9 mouse cellular contexts compared by ENCODE assay signal in the genomic region with DNA sequence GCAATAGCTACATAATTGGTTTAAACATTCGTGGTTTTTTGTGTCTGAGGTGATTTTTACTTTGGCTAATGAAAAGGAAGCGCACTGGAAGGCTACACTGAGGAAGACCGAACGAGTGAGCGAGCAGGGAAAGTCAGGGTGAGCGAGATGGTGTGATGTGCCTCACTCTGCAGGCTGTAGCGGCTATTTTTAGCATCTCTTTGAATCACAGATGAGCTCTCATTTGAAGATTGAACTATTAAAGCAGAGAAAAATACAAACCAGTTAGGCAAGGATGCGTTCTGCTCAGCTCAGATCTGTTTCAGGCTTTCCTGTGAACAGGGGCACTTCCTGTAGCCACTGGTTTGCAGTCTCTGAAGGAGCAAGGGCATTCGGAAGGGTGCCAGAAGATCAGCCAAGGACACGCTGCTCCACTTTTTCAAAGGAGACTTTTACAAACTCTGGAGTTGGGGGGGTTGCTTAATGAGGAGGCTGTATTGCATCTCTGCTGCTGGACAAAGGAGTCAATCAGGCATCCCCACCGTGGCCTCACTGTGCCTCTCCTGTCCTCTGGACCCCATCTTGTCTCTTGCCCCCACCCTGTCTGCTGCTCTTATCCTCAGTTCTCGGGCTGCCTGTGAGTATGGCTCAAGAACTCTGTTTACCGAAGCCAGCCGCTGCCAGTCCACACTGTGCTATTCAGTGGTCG. TPM values are rescaled to one million over a fixed set of nuclear protein-coding genes. Genes with fewer than 3 reads are reported as not detected.
DNase-seq lines count a peak whose midpoint lies in the region; ATAC-seq and TF ChIP-seq lines count a peak whose summit lies in the region.
"Had no signal": no experiment of that assay in that cellular context is flagged by ENCODE, and none has a peak within 500 bp of the region (broad histone marks: within the 10 kb centered on the region; RNA-seq: fewer than 3 reads in every experiment).

No protein-coding gene starts in this region.

- 53% methylated on average over 15 of the region's 15 CpGs for WGBS in cerebellum, adult 2 months
- WGBS in heart, embryonic 12.5 days = 60% methylated on average over 15 of the region's 15 CpGs

- peaks cover 22% of the 10 kb centered on the region for H3K4me1 ChIP-seq in cerebellum, adult 2 months (ENCODE audit: control insufficient read depth, insufficient read depth, low read length)
- H3K4me1 ChIP-seq in cortical plate, adult 2 months (ENCODE audit: control insufficient read depth, insufficient read depth, low read length) = peaks cover 35% of the 10 kb centered on the region
- H3K4me1 ChIP-seq in heart, embryonic 12.5 days (replicated peaks) = peaks cover 10% of the 10 kb centered on the region; the same call in 1 of the 2 replicates

- TF ChIP-seq CTCF in cerebellum, adult 2 months (IDR thresholded peaks at IDR 0.05; ENCODE audit: borderline replicate concordance, insufficient read depth, low read depth, low read length) = no peak
- TF ChIP-seq CTCF in cortical plate, adult 2 months (IDR thresholded peaks at IDR 0.05; ENCODE audit: extremely low read depth, insufficient read depth, low read length) = no peak

- ATAC-seq in heart, embryonic 12.5 days (ENCODE audit: insufficient number of reproducible peaks, low FRiP score) = no peak

- no peak overlapping the region for H3K9ac ChIP-seq in heart, embryonic 12.5 days
- H3K9ac ChIP-seq: heart, embryonic 15.5 days had no signal

- DNase-seq in cerebellum, adult 2 months = peak; percentile 35 to 69
- DNase-seq in cerebellum, postnatal 36 days = no peak
- DNase-seq in kidney, adult 9 months = peak; percentile 49
- DNase-seq in lung, postnatal 36 days = peak; percentile 74
- peak; percentile 69 for DNase-seq in testis, postnatal 10 days (ENCODE audit: low spot score)
- no peak for DNase-seq in gastrocnemius, postnatal 10 days

- H3K4me2 ChIP-seq in heart, embryonic 12.5 days = no peak overlapping the region
- H3K4me2 ChIP-seq: heart, embryonic 15.5 days had no signal

- no peak for TF ChIP-seq POLR2A in cerebellum, adult 2 months (IDR thresholded peaks at IDR 0.05; ENCODE audit: borderline replicate concordance, insufficient read depth, low read length)
- TF ChIP-seq POLR2A in cortical plate, adult 2 months (IDR thresholded peaks at IDR 0.05; ENCODE audit: extremely low read depth, insufficient read depth, low read length) = no peak

- H3K36me3 ChIP-seq in heart, embryonic 12.5 days = no peaks in the 10 kb centered on the region
- H3K36me3 ChIP-seq: heart, embryonic 15.5 days had no signal

- no peaks in the 10 kb centered on the region for H3K27me3 ChIP-seq in cerebellum, adult 2 months (ENCODE audit: control insufficient read depth, insufficient read depth, low read length)
- peaks cover 73% of the 10 kb centered on the region for H3K27me3 ChIP-seq in heart, embryonic 12.5 days (replicated peaks)

- H3K4me3 ChIP-seq in cerebellum, adult 2 months (replicated peaks; ENCODE audit: insufficient read depth, low read depth, low read length) = no peak overlapping the region
- H3K4me3 ChIP-seq in cortical plate, adult 2 months (ENCODE audit: insufficient read depth, low read length) = no peak overlapping the region
- H3K4me3 ChIP-seq in heart, embryonic 12.5 days = no peak overlapping the region
- H3K4me3 ChIP-seq: heart, embryonic 15.5 days had no signal

- no peak overlapping the region for H3K27ac ChIP-seq in cerebellum, adult 2 months (ENCODE audit: insufficient read depth, low read length)
- peak overlapping the region; percentile 95 for H3K27ac ChIP-seq in cortical plate, adult 2 months (ENCODE audit: insufficient read depth, low read length)
- no peak overlapping the region for H3K27ac ChIP-seq in heart, embryonic 12.5 days (ENCODE audit: poor library complexity, severe bottlenecking)
- H3K27ac ChIP-seq: heart, embryonic 15.5 days had no signal

- no peaks in the 10 kb centered on the region for H3K9me3 ChIP-seq in heart, embryonic 12.5 days (replicated peaks)
- H3K9me3 ChIP-seq: heart, embryonic 15.5 days had no signal

RNA-seq across cellular contexts. Expression of gene Wasf3, which starts 28.1 kb away (rescaled TPM):
- polyA plus RNA-seq in cerebellum, adult 2 months (2012; rRNA removed) = 69.2 and 71.4 TPM in 2 replicates
- 59.9 and 61.7 TPM in 2 replicates for polyA plus RNA-seq in cortical plate, adult 2 months (2012; rRNA removed)
- 0.31 and 0.32 TPM in 2 replicates for polyA plus RNA-seq in heart, embryonic 12.5 days (2016; fragmentation: Nextera tagmentation; extraction: Ambion mirVana)
- total RNA-seq in gastrocnemius, postnatal 10 days (2021) = 1 to 10 TPM; 1.6 TPM

Comparison
In these comparisons a context has a peak if more than half of its experiments do, and no peak if none do; other contexts are left out.
1. DNase-seq: peak in cerebellum, adult 2 months (2 of 2), kidney, adult 9 months (single experiment), lung, postnatal 36 days (single experiment) and testis, postnatal 10 days (single experiment); none in cerebellum, postnatal 36 days (0 of 2) and gastrocnemius, postnatal 10 days (single experiment).
2. RNA of gene Wasf3, which starts 28.1 kb away (polyA plus RNA-seq): 69.2 to 71.4 TPM in cerebellum, adult 2 months and 59.9 to 61.7 TPM in cortical plate, adult 2 months; 0.31 to 0.32 TPM in heart, embryonic 12.5 days; every median in the first group is over 10 times any median in the second.